7 mouse cellular contexts compared by ENCODE assay signal in the genomic region with DNA sequence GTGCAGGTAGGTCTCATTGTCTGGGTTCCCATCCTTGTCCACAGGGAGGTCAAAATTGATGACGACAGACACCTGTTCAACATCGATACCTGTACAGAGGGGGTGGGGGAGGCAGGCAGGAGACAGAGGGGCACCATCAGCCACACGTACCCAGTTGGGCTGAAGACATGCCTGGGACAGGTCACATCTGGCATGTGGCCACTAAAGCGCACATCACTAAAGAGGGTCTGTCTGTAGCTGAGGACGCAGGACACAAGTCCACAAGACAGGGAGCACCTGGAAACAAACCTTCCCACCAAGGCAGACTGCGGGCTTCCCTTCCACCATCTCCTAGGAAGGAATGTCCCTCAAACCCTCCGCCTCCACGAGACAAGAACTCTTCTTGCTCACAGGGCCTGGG. TPM values are rescaled to one million over a fixed set of nuclear protein-coding genes. Genes with fewer than 3 reads are reported as not detected.
DNase-seq lines count a peak whose midpoint lies in the region; ATAC-seq and TF ChIP-seq lines count a peak whose summit lies in the region.
"Not testable (repeated sequence)": the region's sequence is repeated elsewhere in the genome, so short reads cannot be mapped to it uniquely, and the experiment has no call there.

No protein-coding gene starts in this region.

- H3K4me3 ChIP-seq in CH12.LX (replicated peaks in 1 of 3; ENCODE audit: low read depth in 2 of 3, low read length in 2 of 3, poor library complexity in 1 of 3); cerebellum, adult 2 months (replicated peaks; ENCODE audit: insufficient read depth, low read depth, low read length); kidney, postnatal 0 days (replicated peaks; ENCODE audit: low read depth, low read length); liver, embryonic 16.5 days (ENCODE audit: low read depth, low read length); myocyte: not testable (repeated sequence)

- DNase-seq in CH12.LX (ENCODE audit: extremely low read depth); kidney, postnatal 0 days (ENCODE audit: low spot score): not testable (repeated sequence)
- DNase-seq in ZHBTc4 (ENCODE audit: low read depth, low spot score) = peak; percentile 12
- DNase-seq in cerebellum, adult 2 months = peak in 1 of 2 experiments; percentile 34

- ATAC-seq in frontal cortex, adult (ENCODE audit: low TSS enrichment) = 0 out of 2 replicates have a peak, but pooled peaks have one; percentile 2
- ATAC-seq in kidney, postnatal 0 days (replicated peaks; ENCODE audit: low FRiP score, low read depth) = peak; percentile 35; the same call in 1 of the 2 replicates
- ATAC-seq in liver, embryonic 16.5 days (ENCODE audit: low read depth) = 0 out of 2 replicates have a peak, but pooled peaks have one; percentile 16

- not testable (repeated sequence) for H3K9ac ChIP-seq in CH12.LX (ENCODE audit: insufficient read depth, low read depth); kidney, postnatal 0 days (ENCODE audit: low read depth, low read length); liver, embryonic 16.5 days (ENCODE audit: low read depth, low read length)

- dilution Hi-C loops in CH12.LX (cut with MboI; ENCODE audit: extremely low pct_ligation_motif_present, extremely low pct_unique_long_range_greater_than_20kb, low sequenced_read_pairs) = not testable (repeated sequence)

- not testable (repeated sequence) for H3K4me1 ChIP-seq in CH12.LX (ENCODE audit: control insufficient read depth in 1 of 2, insufficient read depth in 2 of 2); cerebellum, adult 2 months (ENCODE audit: control insufficient read depth, insufficient read depth, low read length); kidney, postnatal 0 days (replicated peaks; ENCODE audit: insufficient read depth, low read length); liver, embryonic 16.5 days (ENCODE audit: control insufficient read depth, low read depth, low read length)

- in situ Hi-C loops in CH12.LX (cut with MboI; ENCODE audit: low pct_ligation_motif_present, low pct_unique_long_range_greater_than_20kb, low sequenced_read_pairs) = not testable (repeated sequence)

- not testable (repeated sequence) for TF ChIP-seq CTCF in CH12.LX (conservative IDR thresholded peaks at IDR 0.05 in 1 of 2, IDR thresholded peaks at IDR 0.05 in 1 of 2; ENCODE audit: low read depth in 2 of 2, low read length in 2 of 2); cerebellum, adult 2 months (IDR thresholded peaks at IDR 0.05; ENCODE audit: borderline replicate concordance, insufficient read depth, low read depth, low read length); kidney, postnatal 0 days (IDR thresholded peaks at IDR 0.05; ENCODE audit: low read depth)

- TF ChIP-seq POLR2A in CH12.LX (IDR thresholded peaks at IDR 0.05; ENCODE audit: low read depth, low read length); cerebellum, adult 2 months (IDR thresholded peaks at IDR 0.05; ENCODE audit: borderline replicate concordance, insufficient read depth, low read length); myocyte (IDR thresholded peaks at IDR 0.05; ENCODE audit: insufficient read length, low read depth): not testable (repeated sequence)

- not testable (repeated sequence) for H3K27ac ChIP-seq in CH12.LX (ENCODE audit: insufficient read depth, low read depth); kidney, postnatal 0 days; liver, embryonic 16.5 days (ENCODE audit: low read length)
- H3K27ac ChIP-seq in cerebellum, adult 2 months (ENCODE audit: insufficient read depth, low read length) = peak overlapping the region; percentile 5; the same call in 1 of the 2 replicates

- H3K36me3 ChIP-seq in CH12.LX (replicated peaks in 1 of 2; ENCODE audit: control insufficient read depth in 1 of 2, insufficient read depth in 1 of 2, low read length in 1 of 2) (peaks cover 70% of the 10 kb centered on the region in 2 experiments), myocyte (ENCODE audit: control insufficient read depth, insufficient read depth) (peaks cover 32% of the 10 kb centered on the region)
- peaks cover 30% of the 10 kb centered on the region for H3K36me3 ChIP-seq in kidney, postnatal 0 days (ENCODE audit: insufficient read depth, low read length)
- peaks cover 24% of the 10 kb centered on the region for H3K36me3 ChIP-seq in liver, embryonic 16.5 days (ENCODE audit: control insufficient read depth, insufficient read depth)

- H3K27me3 ChIP-seq in CH12.LX (replicated peaks); cerebellum, adult 2 months (ENCODE audit: control insufficient read depth, insufficient read depth, low read length); kidney, postnatal 0 days (ENCODE audit: insufficient read depth, low read length); liver, embryonic 16.5 days (ENCODE audit: control insufficient read depth, insufficient read depth, low read depth, low read length); myocyte (ENCODE audit: control insufficient read depth, insufficient read depth, insufficient read length): not testable (repeated sequence)

- not testable (repeated sequence) for H3K4me2 ChIP-seq in CH12.LX (ENCODE audit: insufficient read depth, low read depth, poor library complexity, severe bottlenecking); kidney, postnatal 0 days (ENCODE audit: low read length); liver, embryonic 16.5 days (ENCODE audit: low read depth, low read length); myocyte (ENCODE audit: low read depth)

- TF ChIP-seq RAD21 in CH12.LX (IDR thresholded peaks at IDR 0.05; ENCODE audit: low read depth, low read length) = not testable (repeated sequence)

- H3K9me3 ChIP-seq in CH12.LX (replicated peaks; ENCODE audit: low read length); kidney, postnatal 0 days (replicated peaks; ENCODE audit: low read length); liver, embryonic 16.5 days (replicated peaks; ENCODE audit: control insufficient read depth, low read length): not testable (repeated sequence)

- H3K79me2 ChIP-seq in CH12.LX (replicated peaks; ENCODE audit: control insufficient read depth, extremely low read depth, insufficient read depth, poor library complexity, severe bottlenecking); myocyte (ENCODE audit: control insufficient read depth, insufficient read depth): not testable (repeated sequence)

- 88% methylated on average over 8 of the region's 8 CpGs for WGBS in cerebellum, adult 2 months
- WGBS in kidney, postnatal 0 days = 94% methylated on average over 8 of the region's 8 CpGs
- 87% methylated on average over 8 of the region's 8 CpGs for WGBS in liver, embryonic 16.5 days (ENCODE audit: insufficient replicate concordance)

- not testable (repeated sequence) for TF ChIP-seq EP300 in CH12.LX (IDR thresholded peaks at IDR 0.05; ENCODE audit: low read length)

- not testable (repeated sequence) for H3ac ChIP-seq in myocyte (ENCODE audit: control insufficient read depth, insufficient read length)

TF ChIP-seq in CH12.LX, 34 proteins besides CTCF, POLR2A, EP300 and RAD21:
- TF ChIP-seq POLR2AphosphoS2 (IDR thresholded peaks at IDR 0.05; ENCODE audit: low read depth, low read length) = 0 out of 2 replicates have a peak, but pooled peaks have one; percentile 8

TF ChIP-seq in myocyte, 11 proteins besides CTCF, POLR2A, EP300 and RAD21:
- peak; percentile 79 for TF ChIP-seq POLR2AphosphoS2 (IDR thresholded peaks at IDR 0.05; ENCODE audit: insufficient read length, low read depth)

RNA-seq across cellular contexts. Expression of gene Ddx19a, which starts 21.1 kb away (rescaled TPM):
- total RNA-seq in CH12.LX (2012; rRNA removed) (28.8 and 36.4 TPM in 2 replicates), CH12.LX (2014; rRNA removed) (19.0 and 23.1 TPM in 2 replicates)
- polyA plus RNA-seq in CH12.LX (2012; ENCODE audit: insufficient read length, low read depth) (96.5 and 107 TPM in 2 replicates), myocyte (2012; fragmentation: generic; extraction: Trizol) (32.5 TPM)
- polyA plus RNA-seq in cerebellum, adult 2 months (2012; rRNA removed) = 29.4 and 32.1 TPM in 2 replicates
- 13.3 and 13.7 TPM in 2 replicates for polyA plus RNA-seq in kidney, postnatal 0 days (2015; fragmentation: Nextera tagmentation; extraction: Ambion mirVana)
- 8.5 and 8.8 TPM in 2 replicates for polyA plus RNA-seq in liver, embryonic 16.5 days (2015; fragmentation: Nextera tagmentation; extraction: Ambion mirVana)

RNA-seq across cellular contexts. Expression of gene Ddx19b, which starts 55.0 kb away (rescaled TPM):
- total RNA-seq in CH12.LX (2012; rRNA removed) = 12.6 and 13.0 TPM in 2 replicates
- 14.4 and 14.9 TPM in 2 replicates for total RNA-seq in CH12.LX (2014; rRNA removed)
- polyA plus RNA-seq in CH12.LX (2012; ENCODE audit: insufficient read length, low read depth) = 13.5 and 14.1 TPM in 2 replicates
- 13.6 and 14.9 TPM in 2 replicates for polyA plus RNA-seq in cerebellum, adult 2 months (2012; rRNA removed)
- 4.4 and 4.8 TPM in 2 replicates for polyA plus RNA-seq in kidney, postnatal 0 days (2015; fragmentation: Nextera tagmentation; extraction: Ambion mirVana)
- 2.6 and 2.7 TPM in 2 replicates for polyA plus RNA-seq in liver, embryonic 16.5 days (2015; fragmentation: Nextera tagmentation; extraction: Ambion mirVana)
- polyA plus RNA-seq in myocyte (2012; fragmentation: generic; extraction: Trizol) = 5.9 TPM

RNA-seq across cellular contexts. Expression of gene Aars, which starts 56.4 kb away (rescaled TPM):
- total RNA-seq in CH12.LX (2012; rRNA removed) = 125 and 130 TPM in 2 replicates
- total RNA-seq in CH12.LX (2014; rRNA removed) = 72.6 and 81.9 TPM in 2 replicates
- polyA plus RNA-seq in CH12.LX (2012; ENCODE audit: insufficient read length, low read depth) = 142 and 171 TPM in 2 replicates
- 101 and 108 TPM in 2 replicates for polyA plus RNA-seq in cerebellum, adult 2 months (2012; rRNA removed)
- polyA plus RNA-seq in kidney, postnatal 0 days (2015; fragmentation: Nextera tagmentation; extraction: Ambion mirVana) = 39.6 and 42.2 TPM in 2 replicates
- polyA plus RNA-seq in liver, embryonic 16.5 days (2015; fragmentation: Nextera tagmentation; extraction: Ambion mirVana) = 49.9 and 51.8 TPM in 2 replicates
- 340 TPM for polyA plus RNA-seq in myocyte (2012; fragmentation: generic; extraction: Trizol)

RNA-seq across cellular contexts. Expression of gene St3gal2, which starts 56.8 kb away (rescaled TPM):
- total RNA-seq in CH12.LX (2012; rRNA removed) (14.6 and 16.9 TPM in 2 replicates), CH12.LX (2014; rRNA removed) (16.4 and 17.0 TPM in 2 replicates)
- polyA plus RNA-seq in CH12.LX (2012; ENCODE audit: insufficient read length, low read depth) (41.4 and 44.5 TPM in 2 replicates), myocyte (2012; fragmentation: generic; extraction: Trizol) (39.7 TPM)
- 81.1 and 88.6 TPM in 2 replicates for polyA plus RNA-seq in cerebellum, adult 2 months (2012; rRNA removed)
- polyA plus RNA-seq in kidney, postnatal 0 days (2015; fragmentation: Nextera tagmentation; extraction: Ambion mirVana) = 15.1 and 17.2 TPM in 2 replicates
- polyA plus RNA-seq in liver, embryonic 16.5 days (2015; fragmentation: Nextera tagmentation; extraction: Ambion mirVana) = 21.0 and 23.7 TPM in 2 replicates
